Comparison of ENCODE assay signal across 25 mouse cellular contexts in the genomic region with DNA sequence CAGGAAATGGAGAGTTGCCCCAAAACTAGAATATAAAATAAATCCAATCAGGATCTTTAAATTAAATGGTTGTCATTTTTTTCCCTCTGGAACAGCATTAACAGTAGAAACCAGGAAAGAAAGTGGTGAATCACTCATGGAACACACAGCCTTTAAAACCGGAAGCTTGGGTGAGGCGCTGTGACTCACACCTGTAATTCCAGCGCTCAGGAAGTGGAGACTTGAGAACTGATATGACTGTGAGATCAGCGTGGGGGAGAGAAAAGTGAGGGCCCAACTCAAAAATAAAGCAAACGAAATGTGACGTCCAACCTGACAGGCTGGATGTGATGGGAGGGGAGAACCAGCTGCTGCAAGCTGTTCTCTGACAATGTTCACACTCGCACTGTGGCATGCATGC.
DNase-seq lines count a peak whose midpoint lies in the region; ATAC-seq and TF ChIP-seq lines count a peak whose summit lies in the region.
"Had no signal": no experiment of that assay in that cellular context is flagged by ENCODE, and none has a peak within 500 bp of the region (broad histone marks: within the 10 kb centered on the region; RNA-seq: fewer than 3 reads in every experiment).

No protein-coding gene starts in this region.

- no peaks in the 10 kb centered on the region for H3K36me3 ChIP-seq in lung, embryonic 14.5 days (ENCODE audit: insufficient read depth)
- H3K36me3 ChIP-seq in stomach, postnatal 0 days (ENCODE audit: control insufficient read depth, insufficient read depth, low read length): no peaks in the 10 kb centered on the region
- H3K36me3 ChIP-seq in forebrain, embryonic 12.5 days (replicated peaks): no peaks in the 10 kb centered on the region
- H3K36me3 ChIP-seq: embryonic facial prominence, embryonic 15.5 days; forebrain, embryonic 10.5 days; forebrain, embryonic 15.5 days; heart, embryonic 13.5 days; hindbrain, embryonic 15.5 days had no signal

- no peaks in the 10 kb centered on the region for H3K9me3 ChIP-seq in lung, embryonic 14.5 days (ENCODE audit: low read depth, low read length)
- H3K9me3 ChIP-seq in stomach, postnatal 0 days (ENCODE audit: control insufficient read depth, low read length): no peaks in the 10 kb centered on the region
- H3K9me3 ChIP-seq in forebrain, embryonic 12.5 days: no peaks in the 10 kb centered on the region
- H3K9me3 ChIP-seq: embryonic facial prominence, embryonic 15.5 days; forebrain, embryonic 10.5 days; forebrain, embryonic 15.5 days; heart, embryonic 13.5 days; hindbrain, embryonic 15.5 days had no signal

- H3K27ac ChIP-seq in lung, embryonic 14.5 days (ENCODE audit: low read depth): no peak overlapping the region
- H3K27ac ChIP-seq in stomach, postnatal 0 days (replicated peaks): no peak overlapping the region
- no peak overlapping the region for H3K27ac ChIP-seq in forebrain, embryonic 12.5 days
- H3K27ac ChIP-seq: embryonic facial prominence, embryonic 15.5 days; forebrain, embryonic 10.5 days; forebrain, embryonic 15.5 days; heart, embryonic 13.5 days; hindbrain, embryonic 15.5 days had no signal

- no peak for ATAC-seq in lung, embryonic 14.5 days (ENCODE audit: insufficient read depth)
- ATAC-seq in stomach, postnatal 0 days (ENCODE audit: low FRiP score, low TSS enrichment): peak; percentile 76
- ATAC-seq in forebrain, embryonic 12.5 days (ENCODE audit: low FRiP score): no peak
- ATAC-seq: activated CD4-positive, CD25-positive, alpha-beta regulatory T cell, adult 4 months; forebrain, embryonic 15.5 days; Patski had no signal

- no peak overlapping the region for H3K4me3 ChIP-seq in lung, embryonic 14.5 days (ENCODE audit: low read depth, low read length)
- H3K4me3 ChIP-seq in stomach, postnatal 0 days (ENCODE audit: low read depth, low read length): no peak overlapping the region
- H3K4me3 ChIP-seq in forebrain, embryonic 12.5 days (replicated peaks): no peak overlapping the region
- H3K4me3 ChIP-seq: embryonic facial prominence, embryonic 15.5 days; erythroblast, embryonic 14.5 days; forebrain, embryonic 10.5 days; forebrain, embryonic 15.5 days; heart, embryonic 13.5 days; hindbrain, embryonic 15.5 days had no signal

- no peaks in the 10 kb centered on the region for H3K27me3 ChIP-seq in lung, embryonic 14.5 days (ENCODE audit: insufficient read depth, low read length)
- H3K27me3 ChIP-seq in stomach, postnatal 0 days (ENCODE audit: control insufficient read depth, insufficient read depth, low read length): no peaks in the 10 kb centered on the region
- no peaks in the 10 kb centered on the region for H3K27me3 ChIP-seq in forebrain, embryonic 12.5 days
- H3K27me3 ChIP-seq: embryonic facial prominence, embryonic 15.5 days; forebrain, embryonic 15.5 days; heart, embryonic 13.5 days; hindbrain, embryonic 15.5 days; Patski had no signal

- H3K4me1 ChIP-seq in lung, embryonic 14.5 days (ENCODE audit: insufficient read depth): 0 out of 2 replicates have a peak, but pooled peaks cover 6% of the 10 kb centered on the region
- no peaks in the 10 kb centered on the region for H3K4me1 ChIP-seq in stomach, postnatal 0 days (replicated peaks; ENCODE audit: control insufficient read depth, insufficient read depth)
- no peaks in the 10 kb centered on the region for H3K4me1 ChIP-seq in forebrain, embryonic 12.5 days
- H3K4me1 ChIP-seq: embryonic facial prominence, embryonic 15.5 days; forebrain, embryonic 15.5 days; hindbrain, embryonic 15.5 days had no signal

- H3K4me2 ChIP-seq in lung, embryonic 14.5 days: no peak overlapping the region
- H3K4me2 ChIP-seq in stomach, postnatal 0 days (replicated peaks; ENCODE audit: low read depth): no peak overlapping the region
- H3K4me2 ChIP-seq in forebrain, embryonic 12.5 days: no peak overlapping the region
- H3K4me2 ChIP-seq: embryonic facial prominence, embryonic 15.5 days; forebrain, embryonic 15.5 days; heart, embryonic 13.5 days; hindbrain, embryonic 15.5 days had no signal

- 28% methylated on average over 7 of the region's 7 CpGs for WGBS in lung, embryonic 14.5 days
- whole genome bisulfite sequencing in stomach, postnatal 0 days: 45% methylated on average over 7 of the region's 7 CpGs
- 94% methylated on average over 7 of the region's 7 CpGs for WGBS in forebrain, embryonic 12.5 days

- no peak for TF ChIP-seq CTCF in lung, embryonic 14.5 days (IDR thresholded peaks at IDR 0.05; ENCODE audit: low read depth)
- TF ChIP-seq CTCF in stomach, postnatal 0 days (IDR thresholded peaks at IDR 0.05; ENCODE audit: low read depth): no peak

- peak; percentile 37 for DNase-seq in lung, embryonic 14.5 days
- DNase-seq in lung, postnatal 25 days (ENCODE audit: low spot score): no peak
- DNase-seq in 3T3-L1 (ENCODE audit: low read depth, low spot score): peak; percentile 69
- peak; percentile 54 for DNase-seq in brain, adult 2 months (ENCODE audit: low read depth, low spot score)
- peak; percentile 46 for DNase-seq in stomach, postnatal 0 days (ENCODE audit: low spot score)
- DNase-seq in layer of hippocampus, adult 18-20 months (ENCODE audit: low spot score in 2 of 2): no peak
- DNase-seq: adrenal gland, adult 2 months; adrenal gland, postnatal 36 days; B cell, adult 2 months; cerebellum, adult 11 months; cerebellum, adult 8-10 months; cerebellum, postnatal 14 days; embryo, embryonic 11 days; gastrocnemius, postnatal 36 days; heart, adult 11 months; heart, postnatal 36 days had no signal

- no peak for TF ChIP-seq EP300 in stomach, postnatal 0 days (optimal IDR thresholded peaks at IDR 0.05)

- no peak overlapping the region for H3K9ac ChIP-seq in lung, embryonic 14.5 days
- H3K9ac ChIP-seq in stomach, postnatal 0 days (ENCODE audit: low read length): no peak overlapping the region
- no peak overlapping the region for H3K9ac ChIP-seq in forebrain, embryonic 12.5 days
- H3K9ac ChIP-seq: embryonic facial prominence, embryonic 15.5 days; forebrain, embryonic 15.5 days; heart, embryonic 13.5 days; hindbrain, embryonic 15.5 days had no signal

Comparison
In these comparisons a context has a peak if more than half of its experiments do, and no peak if none do; other contexts are left out.
1. DNase-seq: peak in lung, embryonic 14.5 days (single experiment), 3T3-L1 (single experiment), brain, adult 2 months (single experiment) and stomach, postnatal 0 days (single experiment); none in lung, postnatal 25 days (single experiment) and layer of hippocampus, adult 18-20 months (0 of 2).